Mouse (Mus musculus): ENCODE measurements around the gene Pdgfra.
A peak's percentile ranks its signal among the peaks of the same experiment; 100 is the strongest.

The Pdgfra gene

DNA sequence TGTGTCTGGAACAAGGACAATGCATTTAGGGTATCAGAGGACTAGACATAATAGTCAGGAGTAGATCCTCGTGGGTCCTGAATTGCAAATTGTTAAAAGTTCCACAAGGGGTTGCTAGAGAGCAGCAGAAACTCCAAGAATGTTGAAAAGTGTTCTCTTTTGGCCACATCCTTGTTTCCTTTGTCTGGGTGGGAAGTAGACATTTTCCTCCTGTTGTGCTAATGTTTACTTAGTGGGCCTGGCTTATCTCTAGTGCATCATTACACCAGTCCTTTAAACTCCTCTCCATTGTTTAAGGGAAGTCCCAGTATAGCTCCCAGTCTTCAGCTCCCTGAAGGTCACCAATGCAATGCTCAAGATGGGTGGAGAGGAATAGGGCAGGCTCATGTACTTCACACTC, 57.9 kb downstream of the Pdgfra start:
- peak; percentile 22 for DNase-seq (ENCODE audit: low read depth, low spot score)

DNA sequence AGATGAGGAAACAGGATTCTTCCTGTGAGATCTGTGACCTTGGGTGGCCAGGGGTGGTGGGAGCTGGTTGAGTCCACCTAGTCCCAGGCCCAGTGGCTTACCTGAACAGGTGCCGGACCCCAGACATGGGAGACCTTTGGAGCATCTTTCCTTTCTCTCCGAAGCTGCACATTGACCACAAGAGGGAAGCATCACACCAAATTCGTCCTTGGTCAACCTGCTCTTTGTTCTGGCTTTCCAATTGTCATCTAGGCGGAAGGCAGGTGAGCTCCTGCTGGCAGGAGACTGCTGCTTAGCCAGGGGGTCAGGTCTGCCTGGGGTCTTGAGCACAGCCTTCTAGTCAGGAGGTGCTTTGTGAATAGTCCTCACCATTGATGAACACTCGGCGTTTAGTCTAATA, 62.4 kb downstream of the Pdgfra start:
- DNase-seq (ENCODE audit: low read depth, low spot score) = peak; percentile 15

DNA sequence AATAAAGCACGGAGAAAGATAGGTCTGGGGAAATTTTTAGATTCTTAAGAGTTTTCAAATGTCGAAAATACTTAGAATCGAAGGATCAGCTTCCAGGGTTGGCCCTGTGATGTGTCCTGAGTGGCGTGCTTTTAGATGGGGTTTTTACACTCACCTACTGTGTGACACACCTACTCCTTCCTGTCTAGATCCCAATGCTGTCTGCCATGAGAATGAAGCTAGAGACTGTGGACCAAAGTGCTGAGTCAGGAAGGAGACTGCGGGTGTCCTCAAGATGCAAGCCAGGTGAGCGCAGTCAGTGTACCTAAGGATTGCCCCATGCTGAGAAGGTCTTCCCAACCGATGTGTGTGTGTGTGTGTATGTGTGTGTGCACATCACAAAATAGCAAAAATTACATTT, 62.8 kb downstream of the Pdgfra start:
- no peak for DNase-seq (ENCODE audit: low read depth, low spot score)

DNA sequence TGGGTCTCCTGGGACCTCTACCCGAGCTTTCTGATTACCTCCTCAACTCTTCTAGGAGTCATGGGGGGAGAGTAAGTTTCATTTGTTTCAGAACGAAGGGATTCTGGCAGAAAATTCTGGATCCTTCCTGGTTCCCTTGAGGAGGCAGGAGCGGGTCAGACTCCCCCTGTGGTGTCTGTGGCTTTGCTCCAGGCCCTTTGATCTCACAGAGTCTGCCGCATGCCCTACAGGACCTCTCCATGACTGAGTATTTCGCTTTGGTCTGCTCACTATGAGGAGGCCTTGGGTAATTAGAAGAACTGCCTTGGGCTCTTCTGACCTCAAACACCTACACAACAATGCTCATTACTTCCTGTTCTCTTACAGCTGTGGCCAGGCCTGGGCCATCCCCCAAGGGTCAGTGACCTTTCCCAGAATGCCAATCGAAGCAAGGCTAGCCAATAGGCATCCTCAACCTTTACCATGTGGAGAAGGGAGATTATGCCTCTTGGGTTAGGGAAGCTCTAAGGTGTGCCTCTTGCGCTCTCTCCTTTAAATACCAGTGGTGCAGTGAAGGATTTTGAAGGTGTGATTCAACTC, 63.7 kb downstream of the Pdgfra start:
- DNase-seq (ENCODE audit: low read depth, low spot score) = no peak

DNA sequence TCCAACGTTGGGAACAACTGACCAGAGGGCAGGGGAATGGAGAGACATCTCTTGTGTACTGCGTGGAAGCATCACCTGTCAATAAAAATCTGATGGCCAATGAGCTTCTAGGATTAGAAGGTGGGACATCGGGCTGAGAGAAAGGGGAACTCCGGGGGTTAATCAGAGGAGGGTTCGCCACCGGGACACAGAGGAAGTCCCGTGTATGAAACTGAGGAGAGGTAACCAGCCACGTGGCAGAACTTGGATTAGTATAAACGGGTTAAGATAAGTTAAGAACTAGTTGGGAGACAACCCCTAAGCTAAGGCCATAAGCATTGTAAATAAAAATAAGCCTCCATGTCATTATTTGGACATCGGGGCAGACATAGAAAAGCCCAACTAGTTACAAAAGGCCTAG, 69.5 kb downstream of the Pdgfra start:
- DNase-seq (ENCODE audit: low read depth, low spot score) = no peak

DNA sequence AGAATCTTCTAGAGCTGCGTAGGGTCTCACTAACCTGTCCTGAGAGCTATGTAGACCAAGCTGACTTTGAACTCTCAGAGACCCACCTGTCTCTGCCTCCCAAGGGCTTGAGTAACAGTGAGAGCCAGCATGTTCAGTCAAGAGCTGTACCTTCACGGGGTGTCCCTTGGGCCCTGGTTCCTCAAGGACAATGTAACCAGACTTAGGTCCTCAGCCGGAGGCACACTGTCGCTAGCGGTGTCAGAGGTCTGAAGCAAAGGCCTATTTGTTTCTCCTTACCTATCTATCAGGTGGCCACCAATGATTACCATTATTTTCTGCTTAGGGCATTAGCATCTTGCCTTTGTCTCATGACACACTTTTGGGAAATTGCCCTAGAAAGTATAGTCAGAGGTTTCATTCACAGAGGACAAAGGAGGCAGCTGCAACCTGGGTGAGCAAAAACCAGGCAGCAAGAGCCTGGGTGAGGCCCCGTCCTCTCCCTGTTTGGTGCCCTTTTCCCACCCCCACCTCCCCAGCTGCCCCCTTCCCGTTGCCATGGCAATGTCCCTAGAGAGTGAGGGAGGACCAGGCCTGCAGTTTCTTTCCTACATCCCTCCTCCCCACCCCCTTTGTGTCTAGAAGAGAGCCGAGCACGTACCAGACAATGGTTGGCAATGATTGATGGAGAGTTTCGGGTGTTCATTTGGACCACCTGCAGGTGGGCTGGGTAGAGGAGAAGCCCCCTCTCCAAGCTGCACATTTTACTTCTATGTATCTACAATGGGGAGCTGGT, 70.6 kb downstream of the Pdgfra start:
- DNase-seq (ENCODE audit: low read depth, low spot score) = no peak

DNA sequence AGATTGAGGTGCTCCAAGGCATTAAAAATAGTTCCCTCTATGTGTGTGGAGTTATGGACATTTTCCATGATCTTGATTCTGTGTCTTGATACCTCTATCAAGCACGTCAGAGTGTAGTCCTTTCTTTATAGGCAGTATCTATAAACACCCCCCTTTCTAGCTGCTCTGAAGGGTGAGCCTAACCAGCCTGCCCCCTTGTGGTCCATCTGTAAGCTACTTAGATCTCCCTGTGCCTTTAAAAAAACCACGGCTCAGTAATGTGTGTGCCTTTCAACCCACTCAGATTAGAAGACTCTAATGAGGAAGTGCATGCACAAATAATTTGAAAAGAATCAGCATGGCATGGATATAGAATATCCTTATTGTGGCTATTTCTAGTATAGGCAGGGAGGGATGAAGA, 86.3 kb downstream of the Pdgfra start:
- peak; percentile 9 for DNase-seq (ENCODE audit: low read depth, low spot score)

DNA sequence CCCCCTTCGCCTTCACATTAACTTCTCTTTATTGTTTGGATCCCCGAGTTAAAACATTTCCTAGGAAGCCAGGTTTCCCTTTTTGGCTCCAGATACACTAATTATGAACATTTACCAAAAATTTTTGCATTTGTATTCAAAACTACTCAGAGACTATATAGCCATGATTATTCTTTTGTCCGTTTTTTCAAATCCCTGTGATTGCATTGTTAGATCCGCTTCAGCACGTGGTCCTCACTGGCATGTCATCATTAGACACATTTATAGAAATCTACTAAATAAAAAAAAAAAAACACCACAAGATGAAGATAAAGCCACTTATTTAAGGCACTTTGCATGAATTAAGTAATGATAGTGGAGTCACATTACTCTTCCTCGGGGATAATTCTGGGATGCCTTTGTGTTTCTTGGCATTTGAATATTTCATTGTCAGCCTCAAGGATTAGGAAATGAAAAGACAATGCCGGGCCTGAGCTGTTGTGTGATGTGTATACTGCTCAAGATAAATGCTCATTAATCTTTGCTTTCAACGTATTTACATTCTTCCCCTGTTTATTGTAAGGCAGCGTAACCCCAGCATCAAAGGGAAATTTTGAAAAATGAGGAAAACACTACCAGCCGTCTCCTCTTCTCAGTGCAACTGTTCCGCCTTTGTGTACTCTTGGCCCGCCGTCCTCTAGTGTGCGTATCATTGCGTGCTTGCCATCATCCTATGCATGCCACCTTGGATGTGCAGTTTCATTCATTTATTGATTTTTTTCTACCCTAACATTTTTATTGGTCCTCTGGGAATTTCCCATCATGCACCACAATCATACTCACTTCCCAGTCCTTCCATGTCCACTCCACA, 87.1 kb downstream of the Pdgfra start:
- DNase-seq (ENCODE audit: low read depth, low spot score) = no peak

DNA sequence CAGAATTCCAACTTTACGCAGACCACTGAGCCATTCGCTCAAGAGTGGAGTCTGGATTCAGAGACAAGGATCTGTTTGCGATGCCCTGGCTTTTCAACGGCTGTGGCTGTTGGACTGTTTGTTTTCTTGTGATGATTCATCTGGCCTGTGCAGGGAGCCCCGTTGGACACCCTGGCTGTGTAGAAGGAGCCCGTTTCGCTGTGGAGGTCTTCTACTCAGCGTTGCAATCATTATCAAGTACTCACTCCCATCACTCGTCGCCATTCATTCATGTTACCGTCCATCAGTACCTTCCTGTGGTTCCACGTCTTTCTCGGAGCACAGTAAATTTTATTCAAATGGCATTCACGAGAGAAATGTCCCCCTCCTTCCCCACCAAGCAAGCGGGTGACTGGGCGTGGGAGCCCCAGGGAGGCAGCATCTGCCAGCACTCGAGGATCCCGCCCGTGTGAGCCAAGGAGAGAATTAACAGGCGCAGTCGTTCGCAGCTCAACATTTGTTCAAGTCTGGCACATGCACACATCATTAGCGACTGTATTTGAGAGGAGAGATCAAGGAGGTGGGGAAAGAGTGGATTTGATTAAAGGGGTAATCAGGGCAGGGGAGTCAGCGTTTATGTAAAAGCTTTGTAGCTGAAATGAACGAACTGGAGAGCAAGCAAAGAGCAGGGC, 95.1 kb downstream of the Pdgfra start:
- no peak for DNase-seq (ENCODE audit: low read depth, low spot score)

Data from CD4-positive, CD25-positive, alpha-beta regulatory T cell, adult 2 months (primary cell).